Mouse (Mus musculus): ENCODE results near the gene Sowahd. TPM values are rescaled to one million over a fixed set of nuclear protein-coding genes. Genes with fewer than 3 reads are reported as not detected.
"Not testable (repeated sequence)": the region's sequence is repeated elsewhere in the genome, so short reads cannot be mapped to it uniquely, and the experiment has no call there.

The Sowahd gene
- polyA plus RNA-seq, 1 experiment from 2014 or later, result not detected

GRCm38 (mm10) chrX:37074262-37074892 is 25.7 kb downstream of the Sowahd start:
- peak; percentile 53 for DNase-seq (ENCODE audit: low spot score)
- no peaks in the 10 kb centered on the region for H3K36me3 ChIP-seq
- no peaks in the 10 kb centered on the region for H3K9me3 ChIP-seq
- H3K27ac ChIP-seq, result no peak overlapping the region
- H3K4me3 ChIP-seq, result no peak overlapping the region
- 38% methylated on average over 9 of the region's 9 CpGs for WGBS
- H3K4me1 ChIP-seq (replicated peaks), result no peaks in the 10 kb centered on the region
- H3K27me3 ChIP-seq (ENCODE audit: insufficient read depth, poor library complexity, severe bottlenecking), result no peaks in the 10 kb centered on the region

- H3K27ac ChIP-seq, result no peak overlapping the region
- H3K9me3 ChIP-seq, result no peaks in the 10 kb centered on the region
- peaks cover 10% of the 10 kb centered on the region for H3K36me3 ChIP-seq
- no peak for DNase-seq (ENCODE audit: low spot score)
- 79% methylated on average over 8 of the region's 8 CpGs for WGBS
- H3K4me1 ChIP-seq (replicated peaks), result no peaks in the 10 kb centered on the region
- no peaks in the 10 kb centered on the region for H3K27me3 ChIP-seq (ENCODE audit: insufficient read depth, poor library complexity, severe bottlenecking)
- no peak overlapping the region for H3K4me3 ChIP-seq
Observed at GRCm38 (mm10) chrX:37076651-37077050, 28.0 kb downstream of the Sowahd start.

GRCm38 (mm10) chrX:37080345-37080744 is 31.7 kb downstream of the Sowahd start:
- not testable (repeated sequence) for DNase-seq (ENCODE audit: low spot score); H3K4me1 ChIP-seq (replicated peaks); H3K9me3 ChIP-seq; H3K27ac ChIP-seq; H3K4me3 ChIP-seq; H3K27me3 ChIP-seq (ENCODE audit: insufficient read depth, poor library complexity, severe bottlenecking)
- WGBS, result 73% methylated on average over 4 of the region's 4 CpGs
- peaks cover 31% of the 10 kb centered on the region for H3K36me3 ChIP-seq

- Histone ChIP-seq H3K36me3 (peaks cover 31% of the 10 kb centered on the region), H3K27me3 (ENCODE audit: insufficient read depth, poor library complexity, severe bottlenecking) (no peaks in the 10 kb centered on the region), H3K27ac (no peak overlapping the region), H3K4me1 (replicated peaks) (0 out of 2 replicates have a peak, but pooled peaks cover 4% of the 10 kb centered on the region), H3K9me3 (no peaks in the 10 kb centered on the region), H3K4me3 (no peak overlapping the region)
- 63% methylated on average over 6 of the region's 6 CpGs for WGBS
- no peak for DNase-seq (ENCODE audit: low spot score)
Observed at GRCm38 (mm10) chrX:37081194-37081593, 32.5 kb downstream of the Sowahd start.

GRCm38 (mm10) chrX:37084318-37084926 is 35.8 kb downstream of the Sowahd start:
- Histone ChIP-seq H3K4me3 (peak overlapping the region; percentile 66), H3K27me3 (ENCODE audit: insufficient read depth, poor library complexity, severe bottlenecking) (no peaks in the 10 kb centered on the region), H3K4me1 (replicated peaks) (0 out of 2 replicates have a peak, but pooled peaks cover 4% of the 10 kb centered on the region), H3K36me3 (peaks cover 31% of the 10 kb centered on the region), H3K9me3 (no peaks in the 10 kb centered on the region), H3K27ac (peak overlapping the region; percentile 91)
- WGBS, result 18% methylated on average over 19 of the region's 19 CpGs
- DNase-seq (ENCODE audit: low spot score), result peak; percentile 15

- DNase-seq (ENCODE audit: low spot score), result peak; percentile 84
- peak within 1 kb of the TSS; percentile 66 for H3K4me3 ChIP-seq
- H3K4me1 ChIP-seq (replicated peaks), result 0 out of 2 replicates have a peak, but pooled peaks cover 4% of the 10 kb centered on the region
- no peaks in the 10 kb centered on the region for H3K27me3 ChIP-seq (ENCODE audit: insufficient read depth, poor library complexity, severe bottlenecking)
- peaks cover 31% of the 10 kb centered on the region for H3K36me3 ChIP-seq
- H3K9me3 ChIP-seq, result no peaks in the 10 kb centered on the region
- WGBS, result 13% methylated on average over 38 of the region's 38 CpGs
- peak within 1 kb of the TSS; percentile 91 for H3K27ac ChIP-seq
Observed at GRCm38 (mm10) chrX:37084927-37085660, 36.4 kb downstream of the Sowahd start, which contains the start of gene Rpl39. Gene Rpl39 (minus strand): TSS chrX:37085402.

GRCm38 (mm10) chrX:37085665-37086064 is 37.0 kb downstream of the Sowahd start:
- no peaks in the 10 kb centered on the region for H3K27me3 ChIP-seq (ENCODE audit: insufficient read depth, poor library complexity, severe bottlenecking)
- DNase-seq (ENCODE audit: low spot score), result no peak
- peaks cover 30% of the 10 kb centered on the region for H3K36me3 ChIP-seq
- H3K27ac ChIP-seq, result peak overlapping the region; percentile 91
- 26% methylated on average over 9 of the region's 9 CpGs for WGBS
- H3K4me3 ChIP-seq, result peak overlapping the region; percentile 66
- no peaks in the 10 kb centered on the region for H3K9me3 ChIP-seq
- H3K4me1 ChIP-seq (replicated peaks), result 0 out of 2 replicates have a peak, but pooled peaks cover 4% of the 10 kb centered on the region

- Histone ChIP-seq H3K36me3 (peaks cover 19% of the 10 kb centered on the region), H3K4me3 (no peak overlapping the region), H3K27me3 (ENCODE audit: insufficient read depth, poor library complexity, severe bottlenecking) (no peaks in the 10 kb centered on the region), H3K4me1 (replicated peaks) (no peaks in the 10 kb centered on the region), H3K9me3 (no peaks in the 10 kb centered on the region), H3K27ac (no peak overlapping the region)
- no peak for DNase-seq (ENCODE audit: low spot score)
- 76% methylated on average over 1 of the region's 1 CpGs for WGBS
Observed at GRCm38 (mm10) chrX:37088778-37089177, 40.1 kb downstream of the Sowahd start.

GRCm38 (mm10) chrX:37091457-37091856 is 42.8 kb downstream of the Sowahd start:
- Histone ChIP-seq H3K9me3 (no peaks in the 10 kb centered on the region), H3K27me3 (ENCODE audit: insufficient read depth, poor library complexity, severe bottlenecking) (no peaks in the 10 kb centered on the region), H3K36me3 (peaks cover 34% of the 10 kb centered on the region), H3K4me1 (replicated peaks) (no peaks in the 10 kb centered on the region), H3K27ac (no peak overlapping the region), H3K4me3 (no peak overlapping the region)
- no peak for DNase-seq (ENCODE audit: low spot score)
- WGBS, result 84% methylated on average over 3 of the region's 3 CpGs

GRCm38 (mm10) chrX:37095106-37095768 is 46.6 kb downstream of the Sowahd start:
- WGBS, result 93% methylated on average over 11 of the region's 11 CpGs
- Histone ChIP-seq H3K27ac (no peak overlapping the region), H3K36me3 (peaks cover 68% of the 10 kb centered on the region), H3K27me3 (ENCODE audit: insufficient read depth, poor library complexity, severe bottlenecking) (no peaks in the 10 kb centered on the region), H3K9me3 (no peaks in the 10 kb centered on the region), H3K4me1 (replicated peaks) (no peaks in the 10 kb centered on the region), H3K4me3 (no peak overlapping the region)
- DNase-seq (ENCODE audit: low spot score), result no peak

GRCm38 (mm10) chrX:37098681-37099080 is 50.0 kb downstream of the Sowahd start:
- WGBS, result 89% methylated on average over 3 of the region's 3 CpGs
- no peak overlapping the region for H3K27ac ChIP-seq
- DNase-seq (ENCODE audit: low spot score), result no peak

More at GRCm38 (mm10) chrX:37098681-37099080, 50.0 kb downstream of the Sowahd start:
- Histone ChIP-seq H3K4me3 (no peak overlapping the region), H3K9me3 (no peaks in the 10 kb centered on the region), H3K36me3 (peaks cover 76% of the 10 kb centered on the region), H3K27me3 (ENCODE audit: insufficient read depth, poor library complexity, severe bottlenecking) (no peaks in the 10 kb centered on the region), H3K4me1 (replicated peaks) (no peaks in the 10 kb centered on the region)

Data from hindbrain, embryonic 10.5 days (tissue).